ENCODE assay signal across 10 mouse cellular contexts in genomic region chr16:3956369-3956768, GRCm38 (mm10). TPM values are rescaled to one million over a fixed set of nuclear protein-coding genes. Genes with fewer than 3 reads are reported as not detected.
DNase-seq lines count a peak whose midpoint lies in the region; ATAC-seq and TF ChIP-seq lines count a peak whose summit lies in the region.
"Had no signal": no experiment of that assay in that cellular context is flagged by ENCODE, and none has a peak within 500 bp of the region (broad histone marks: within the 10 kb centered on the region; RNA-seq: fewer than 3 reads in every experiment).

No protein-coding gene starts in this region.

- no peaks in the 10 kb centered on the region for H3K36me3 ChIP-seq in kidney, embryonic 15.5 days
- H3K36me3 ChIP-seq in midbrain, embryonic 15.5 days (replicated peaks) = no peaks in the 10 kb centered on the region

- 85% methylated on average over 6 of the region's 6 CpGs for WGBS in kidney, embryonic 15.5 days
- WGBS in cerebellum, adult 2 months = 27% methylated on average over 6 of the region's 6 CpGs
- 87% methylated on average over 6 of the region's 6 CpGs for WGBS in midbrain, embryonic 15.5 days

- no peak for TF ChIP-seq CTCF in cerebellum, adult 2 months (IDR thresholded peaks at IDR 0.05; ENCODE audit: borderline replicate concordance, insufficient read depth, low read depth, low read length)

- no peaks in the 10 kb centered on the region for H3K4me1 ChIP-seq in kidney, embryonic 15.5 days
- H3K4me1 ChIP-seq in cerebellum, adult 2 months (ENCODE audit: control insufficient read depth, insufficient read depth, low read length) = peaks cover 11% of the 10 kb centered on the region; the same call in 1 of the 2 replicates
- no peaks in the 10 kb centered on the region for H3K4me1 ChIP-seq in midbrain, embryonic 15.5 days

- DNase-seq in kidney, adult 11 months = peak; percentile 36
- peak; percentile 81 for DNase-seq in Muller cell, postnatal 12 days (ENCODE audit: inconsistent ontology term)
- DNase-seq in cerebellum, adult 2 months = peak; percentile 64 to 76
- peak; percentile 19 for DNase-seq in heart, postnatal 25 days (ENCODE audit: low spot score)
- no peak for DNase-seq in thymus, postnatal 10 days (ENCODE audit: low spot score in 2 of 2)
- no peak for DNase-seq in right cerebral cortex, postnatal 14 days

- no peak overlapping the region for H3K4me2 ChIP-seq in kidney, embryonic 15.5 days
- no peak overlapping the region for H3K4me2 ChIP-seq in midbrain, embryonic 15.5 days
- H3K4me2 ChIP-seq: hindbrain, embryonic 14.5 days had no signal

- no peak overlapping the region for H3K4me3 ChIP-seq in kidney, embryonic 15.5 days (replicated peaks)
- H3K4me3 ChIP-seq in cerebellum, adult 2 months (replicated peaks; ENCODE audit: insufficient read depth, low read depth, low read length) = no peak overlapping the region
- H3K4me3 ChIP-seq in midbrain, embryonic 15.5 days = no peak overlapping the region

- intact Hi-C loops in heart, postnatal 25 days (cut with DNase I) = no loop called here

- no peaks in the 10 kb centered on the region for H3K9me3 ChIP-seq in kidney, embryonic 15.5 days (replicated peaks)
- H3K9me3 ChIP-seq in midbrain, embryonic 15.5 days = no peaks in the 10 kb centered on the region

- no peaks in the 10 kb centered on the region for H3K27me3 ChIP-seq in kidney, embryonic 15.5 days
- no peaks in the 10 kb centered on the region for H3K27me3 ChIP-seq in cerebellum, adult 2 months (ENCODE audit: control insufficient read depth, insufficient read depth, low read length)
- no peaks in the 10 kb centered on the region for H3K27me3 ChIP-seq in midbrain, embryonic 15.5 days (replicated peaks)

- no peak overlapping the region for H3K9ac ChIP-seq in kidney, embryonic 15.5 days
- H3K9ac ChIP-seq in midbrain, embryonic 15.5 days = no peak overlapping the region
- H3K9ac ChIP-seq: hindbrain, embryonic 14.5 days had no signal

- H3K27ac ChIP-seq in kidney, embryonic 15.5 days = no peak overlapping the region
- 0 out of 2 replicates have a peak overlapping the region, but pooled peaks have one; percentile 19 for H3K27ac ChIP-seq in cerebellum, adult 2 months (ENCODE audit: insufficient read depth, low read length)
- no peak overlapping the region for H3K27ac ChIP-seq in midbrain, embryonic 15.5 days
- H3K27ac ChIP-seq: hindbrain, embryonic 14.5 days had no signal

- no peak for TF ChIP-seq POLR2A in cerebellum, adult 2 months (IDR thresholded peaks at IDR 0.05; ENCODE audit: borderline replicate concordance, insufficient read depth, low read length)

- ATAC-seq in kidney, embryonic 15.5 days (replicated peaks; ENCODE audit: low FRiP score) = no peak
- no peak for ATAC-seq in midbrain, embryonic 15.5 days (replicated peaks)
- ATAC-seq: forebrain, embryonic 16.5 days had no signal

RNA-seq across cellular contexts. Expression of gene Nlrc3, which starts 20.1 kb away (rescaled TPM):
- polyA plus RNA-seq in kidney, embryonic 15.5 days (2015; fragmentation: Nextera tagmentation; extraction: Ambion mirVana) = 2.3 and 2.5 TPM in 2 replicates
- polyA plus RNA-seq in cerebellum, adult 2 months (2012; rRNA removed) = 2.2 and 2.7 TPM in 2 replicates
- total RNA-seq in heart, postnatal 25 days (2021) = 1 to 10 TPM; 1.1 to 1.6 TPM
- polyA plus RNA-seq in midbrain, embryonic 15.5 days (2015; fragmentation: Nextera tagmentation; extraction: Ambion mirVana) = 1.0 TPM in 2 replicates

RNA-seq across cellular contexts. Expression of gene Slx4, which starts 47.2 kb away (rescaled TPM):
- polyA plus RNA-seq in kidney, embryonic 15.5 days (2015; fragmentation: Nextera tagmentation; extraction: Ambion mirVana) = 21.1 and 21.3 TPM in 2 replicates
- polyA plus RNA-seq in cerebellum, adult 2 months (2012; rRNA removed) = 39.9 and 43.4 TPM in 2 replicates
- total RNA-seq in heart, postnatal 25 days (2021) = 1 to 10 TPM; 9.0 to 9.1 TPM
- 30.7 and 33.9 TPM in 2 replicates for polyA plus RNA-seq in midbrain, embryonic 15.5 days (2015; fragmentation: Nextera tagmentation; extraction: Ambion mirVana)

RNA-seq across cellular contexts. Expression of gene Cluap1, which starts 47.8 kb away (rescaled TPM):
- polyA plus RNA-seq in kidney, embryonic 15.5 days (2015; fragmentation: Nextera tagmentation; extraction: Ambion mirVana) = 26.3 and 29.9 TPM in 2 replicates
- 24.6 and 26.5 TPM in 2 replicates for polyA plus RNA-seq in cerebellum, adult 2 months (2012; rRNA removed)
- total RNA-seq in heart, postnatal 25 days (2021) = 10 to 100 TPM in 1 of 2 experiments, 1 to 10 TPM in 1; 9.1 to 11.8 TPM
- 37.1 and 39.5 TPM in 2 replicates for polyA plus RNA-seq in midbrain, embryonic 15.5 days (2015; fragmentation: Nextera tagmentation; extraction: Ambion mirVana)

RNA-seq across cellular contexts. Expression of gene 1700037C18Rik, which starts 47.9 kb away (rescaled TPM):
- 7.9 and 10.1 TPM in 2 replicates for polyA plus RNA-seq in kidney, embryonic 15.5 days (2015; fragmentation: Nextera tagmentation; extraction: Ambion mirVana)
- polyA plus RNA-seq in cerebellum, adult 2 months (2012; rRNA removed) = 4.8 and 5.8 TPM in 2 replicates
- total RNA-seq in heart, postnatal 25 days (2021) = 1 to 10 TPM; 3.0 to 3.7 TPM
- polyA plus RNA-seq in midbrain, embryonic 15.5 days (2015; fragmentation: Nextera tagmentation; extraction: Ambion mirVana) = 13.6 and 15.0 TPM in 2 replicates

Comparison
In these comparisons a context has a peak if more than half of its experiments do, and no peak if none do; other contexts are left out.
1. DNase-seq: peak in kidney, adult 11 months (single experiment), Muller cell, postnatal 12 days (single experiment), cerebellum, adult 2 months (2 of 2) and heart, postnatal 25 days (single experiment); none in thymus, postnatal 10 days (0 of 2) and right cerebral cortex, postnatal 14 days (single experiment).